Mouse (Mus musculus): ENCODE data around the gene Ccdc149.

DNA sequence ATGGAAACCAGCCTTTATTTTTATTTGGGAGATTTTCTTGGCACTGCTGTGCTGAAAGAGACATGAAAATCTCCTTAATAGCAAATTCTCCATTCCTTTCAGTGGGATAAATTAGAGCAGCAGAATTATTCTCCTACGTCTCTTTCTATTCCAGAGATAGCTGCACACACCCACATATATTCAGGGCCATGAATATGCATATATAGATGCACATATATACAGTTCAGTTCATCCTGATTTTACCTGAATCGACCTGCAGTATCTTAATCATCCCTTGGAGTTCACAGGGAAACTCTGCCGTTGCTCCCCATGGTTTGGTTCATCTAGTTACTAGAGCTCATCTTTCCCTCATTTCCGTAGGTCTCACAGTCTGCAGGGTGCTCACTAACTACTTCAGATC is 77.6 kb downstream of the Ccdc149 start:
- no peak for TF ChIP-seq CTCF (IDR thresholded peaks at IDR 0.05 in 2 of 3, conservative IDR thresholded peaks at IDR 0.05 in 1 of 3; ENCODE audit: control insufficient read depth in 1 of 3, insufficient read depth in 1 of 3, low read depth in 2 of 3, low read length in 3 of 3, poor library complexity in 1 of 3, severe bottlenecking in 1 of 3)
- no peak for TF ChIP-seq MAX (IDR thresholded peaks at IDR 0.05; ENCODE audit: low read length)
- TF ChIP-seq TAL1 (IDR thresholded peaks at IDR 0.05; ENCODE audit: low read length) = no peak
- TF ChIP-seq TBP (IDR thresholded peaks at IDR 0.05; ENCODE audit: low read depth, low read length) = no peak

Measured in MEL (cell line).